ENCODE assay signal across 8 mouse cellular contexts in genomic region chr4:40239409-40240271, GRCm38 (mm10). TPM values are rescaled to one million over a fixed set of nuclear protein-coding genes. Genes with fewer than 3 reads are reported as not detected.
DNase-seq lines count a peak whose midpoint lies in the region; ATAC-seq and TF ChIP-seq lines count a peak whose summit lies in the region.

Gene Ddx58, minus strand, starts transcription at chr4:40239828.

- peaks cover 14% of the 10 kb centered on the region for H3K4me1 ChIP-seq in forebrain, embryonic 16.5 days (replicated peaks; ENCODE audit: control insufficient read depth, insufficient read depth, low read length)
- peaks cover 10% of the 10 kb centered on the region for H3K4me1 ChIP-seq in hindbrain, embryonic 14.5 days (replicated peaks; ENCODE audit: control insufficient read depth, insufficient read depth, low read length)
- peaks cover 5% of the 10 kb centered on the region; the same call in 1 of the 2 replicates for H3K4me1 ChIP-seq in liver, adult 2 months (ENCODE audit: control insufficient read depth, insufficient read depth, low read length)
- no peaks in the 10 kb centered on the region for H3K4me1 ChIP-seq in midbrain, postnatal 0 days (ENCODE audit: insufficient read depth, low read length)

- H3K36me3 ChIP-seq in forebrain, embryonic 16.5 days (ENCODE audit: control insufficient read depth, insufficient read depth): no peaks in the 10 kb centered on the region
- H3K36me3 ChIP-seq in hindbrain, embryonic 14.5 days (replicated peaks; ENCODE audit: control insufficient read depth, insufficient read depth): no peaks in the 10 kb centered on the region
- peaks cover 5% of the 10 kb centered on the region; the same call in 1 of the 2 replicates for H3K36me3 ChIP-seq in liver, adult 2 months (ENCODE audit: control insufficient read depth, insufficient read depth, low read length)
- no peaks in the 10 kb centered on the region for H3K36me3 ChIP-seq in midbrain, postnatal 0 days (ENCODE audit: insufficient read depth, low read length)

- no peak for TF ChIP-seq POLR2A in liver, adult 2 months (IDR thresholded peaks at IDR 0.05; ENCODE audit: extremely low read depth, insufficient read depth, low read length)

- DNase-seq in layer of hippocampus, adult 2 months (ENCODE audit: low spot score in 2 of 2): no peak
- DNase-seq in layer of hippocampus, postnatal 25 days (ENCODE audit: extremely low spot score in 1 of 2, low spot score in 1 of 2): no peak
- peak; percentile 19 for DNase-seq in brain, adult 2 months (ENCODE audit: low read depth, low spot score)
- DNase-seq in hindbrain, embryonic 14.5 days (ENCODE audit: low spot score): peak; percentile 31
- peak; percentile 55 for DNase-seq in liver, adult 2 months (ENCODE audit: extremely low read depth, low read depth, low spot score)
- DNase-seq in midbrain, postnatal 0 days (ENCODE audit: low spot score): peak; percentile 33
- peak; percentile 53 for DNase-seq in thymus, postnatal 4 days

- 3% methylated on average over 32 of the region's 35 CpGs for WGBS in forebrain, embryonic 16.5 days
- 5% methylated on average over 33 of the region's 35 CpGs for WGBS in hindbrain, embryonic 14.5 days
- under 1% methylated on average over 35 of the region's 35 CpGs for whole genome bisulfite sequencing in liver, adult 2 months
- WGBS in midbrain, postnatal 0 days: 4% methylated on average over 32 of the region's 35 CpGs

- TF ChIP-seq CTCF in layer of hippocampus, adult 2 months (conservative IDR thresholded peaks at IDR 0.05): no peak
- no peak for TF ChIP-seq CTCF in liver, adult 2 months (IDR thresholded peaks at IDR 0.05; ENCODE audit: low read depth, low read length)
- no peak for TF ChIP-seq CTCF in midbrain, postnatal 0 days (IDR thresholded peaks at IDR 0.05)

- H3K9ac ChIP-seq in forebrain, embryonic 16.5 days (replicated peaks; ENCODE audit: low read depth, low read length): peak within 1 kb of the TSS; percentile 57
- H3K9ac ChIP-seq in hindbrain, embryonic 14.5 days: peak within 1 kb of the TSS; percentile 55
- H3K9ac ChIP-seq in liver, adult 2 months (ENCODE audit: low read depth, low read length): peak within 1 kb of the TSS; percentile 65
- H3K9ac ChIP-seq in midbrain, postnatal 0 days (replicated peaks; ENCODE audit: low read length, poor library complexity, severe bottlenecking): 0 out of 2 replicates have a peak within 1 kb of the TSS, but pooled peaks have one; percentile 15

- H3K79me2 ChIP-seq in liver, adult 2 months (ENCODE audit: control insufficient read depth, insufficient read depth, low read length): peaks cover 6% of the 10 kb centered on the region; the same call in 1 of the 2 replicates

- H3K4me2 ChIP-seq in forebrain, embryonic 16.5 days (ENCODE audit: low read length): peak within 1 kb of the TSS; percentile 85
- H3K4me2 ChIP-seq in hindbrain, embryonic 14.5 days (replicated peaks): peak within 1 kb of the TSS; percentile 85
- peak within 1 kb of the TSS; percentile 67 for H3K4me2 ChIP-seq in midbrain, postnatal 0 days (ENCODE audit: low read depth, low read length, poor library complexity, severe bottlenecking)

- peak; percentile 52 for ATAC-seq in forebrain, embryonic 16.5 days
- ATAC-seq in hindbrain, embryonic 14.5 days (ENCODE audit: low FRiP score): peak; percentile 40; the same call in 1 of the 2 replicates
- peak; percentile 49; the same call in 1 of the 2 replicates for ATAC-seq in midbrain, postnatal 0 days (ENCODE audit: low FRiP score)

- H3K4me3 ChIP-seq in layer of hippocampus, adult 2 months: peak within 1 kb of the TSS; percentile 73
- H3K4me3 ChIP-seq in forebrain, embryonic 16.5 days (replicated peaks; ENCODE audit: low read length): peak within 1 kb of the TSS; percentile 52
- peak within 1 kb of the TSS; percentile 43 for H3K4me3 ChIP-seq in hindbrain, embryonic 14.5 days (replicated peaks; ENCODE audit: low read length)
- peak within 1 kb of the TSS; percentile 72 for H3K4me3 ChIP-seq in liver, adult 2 months (ENCODE audit: insufficient read depth, low read depth, low read length)
- H3K4me3 ChIP-seq in midbrain, postnatal 0 days (ENCODE audit: low read depth, low read length): peak within 1 kb of the TSS; percentile 39

- H3K27ac ChIP-seq in layer of hippocampus, adult 2 months: peak within 1 kb of the TSS; percentile 68
- no peak within 1 kb of the TSS for H3K27ac ChIP-seq in forebrain, embryonic 16.5 days (ENCODE audit: low read length)
- no peak within 1 kb of the TSS for H3K27ac ChIP-seq in hindbrain, embryonic 14.5 days
- H3K27ac ChIP-seq in liver, adult 2 months (replicated peaks; ENCODE audit: insufficient read depth, low read depth, low read length): peak within 1 kb of the TSS; percentile 84
- no peak within 1 kb of the TSS for H3K27ac ChIP-seq in midbrain, postnatal 0 days (ENCODE audit: low read depth, low read length)

- no peaks in the 10 kb centered on the region for H3K9me3 ChIP-seq in forebrain, embryonic 16.5 days (ENCODE audit: control insufficient read depth, low read length)
- H3K9me3 ChIP-seq in hindbrain, embryonic 14.5 days (ENCODE audit: control insufficient read depth, low read length): no peaks in the 10 kb centered on the region
- H3K9me3 ChIP-seq in midbrain, postnatal 0 days (ENCODE audit: low read length): no peaks in the 10 kb centered on the region

- no peaks in the 10 kb centered on the region for H3K27me3 ChIP-seq in forebrain, embryonic 16.5 days (replicated peaks; ENCODE audit: control insufficient read depth, insufficient read depth, low read length)
- H3K27me3 ChIP-seq in hindbrain, embryonic 14.5 days (ENCODE audit: control insufficient read depth, insufficient read depth, low read length): no peaks in the 10 kb centered on the region
- no peaks in the 10 kb centered on the region for H3K27me3 ChIP-seq in liver, adult 2 months (ENCODE audit: control insufficient read depth, insufficient read depth, low read length)
- H3K27me3 ChIP-seq in midbrain, postnatal 0 days (ENCODE audit: insufficient read depth, low read length): no peaks in the 10 kb centered on the region

RNA-seq across cellular contexts. Expression of gene Ddx58, which starts in this region (rescaled TPM):
- 1 to 10 TPM; 4.0 to 5.7 TPM for total RNA-seq in layer of hippocampus, adult 2 months (2021)
- total RNA-seq in layer of hippocampus, postnatal 25 days (2021): 1 to 10 TPM; 3.2 to 3.6 TPM
- polyA plus RNA-seq in forebrain, embryonic 16.5 days (2015; fragmentation: Nextera tagmentation; extraction: Ambion mirVana): 2.5 and 4.5 TPM in 2 replicates
- 2.5 and 4.3 TPM in 2 replicates for polyA plus RNA-seq in hindbrain, embryonic 14.5 days (2014; fragmentation: Nextera tagmentation; extraction: Ambion mirVana)
- 29.2 and 29.9 TPM in 2 replicates for total RNA-seq in liver, adult 2 months (2014; rRNA removed)
- polyA plus RNA-seq in liver, adult 2 months (2012; rRNA removed): 9.1 and 11.6 TPM in 2 replicates
- 5.0 and 6.4 TPM in 2 replicates for total RNA-seq in midbrain, postnatal 0 days (2014; rRNA removed)
- polyA plus RNA-seq in midbrain, postnatal 0 days (2015; fragmentation: Nextera tagmentation; extraction: Ambion mirVana): 3.0 and 3.3 TPM in 2 replicates

Comparison
In these comparisons a context has a peak if more than half of its experiments do, and no peak if none do; other contexts are left out.
1. DNase-seq: peak in brain, adult 2 months (single experiment), hindbrain, embryonic 14.5 days (single experiment), liver, adult 2 months (single experiment), midbrain, postnatal 0 days (single experiment) and thymus, postnatal 4 days (single experiment); none in layer of hippocampus, adult 2 months (0 of 2) and layer of hippocampus, postnatal 25 days (0 of 2).
2. H3K27ac ChIP-seq: peak in layer of hippocampus, adult 2 months (single experiment) and liver, adult 2 months (single experiment); none in forebrain, embryonic 16.5 days (single experiment), hindbrain, embryonic 14.5 days (single experiment) and midbrain, postnatal 0 days (single experiment).
3. H3K9ac ChIP-seq: peak in every context shown above with its lines; median percentile 65 in liver, adult 2 months; 57 in forebrain, embryonic 16.5 days; 55 in hindbrain, embryonic 14.5 days; 15 in midbrain, postnatal 0 days.
4. Peak in every context shown above with its lines, with median percentiles within 50 percentile points of each other: H3K4me3 ChIP-seq, ATAC-seq and H3K4me2 ChIP-seq.